Mouse (Mus musculus) MEL (cell line): ENCODE measurements at regions not wholly inside any gene's neighbourhood (a gene's known extent, or its start where the extent isn't known, plus 50 kb on each side); places are given as distances from the start of the nearest gene placed in this dataset.

Experiments used
- DNase-seq: peaks from one replicate; pipeline ENCODE4 v3.0.0; 2011; ENCODE audit warnings: low read depth, low spot score
- H3K27ac ChIP-seq: 2 replicates; pipeline ENCODE4 v1.5.1; 2012; ENCODE audit warnings: low read depth, mild to moderate bottlenecking, control low read depth, low read length, moderate library complexity; ENCODE audit not compliant: control insufficient read depth
- H3K27me3 ChIP-seq, 2 experiments: fragments of 150-350 bp in 1 of 2; sonication (generic) in 1 of 2; 2 replicates each; pipeline ENCODE4 v1.6.1; 2012; ENCODE audit warnings: low read length in 2 of 2, mild to moderate bottlenecking in 2 of 2, improper control_type of control experiment in 1 of 2, moderate library complexity in 1 of 2; ENCODE audit not compliant: insufficient read depth in 2 of 2, control insufficient read depth in 1 of 2
- H3K36me3 ChIP-seq, 2 experiments: 2 replicates each; pipeline ENCODE4 v1.6.1; 2012 to 2014; ENCODE audit warnings: low read length in 2 of 2, improper control_type of control experiment in 1 of 2, inconsistent platforms in 1 of 2, mild to moderate bottlenecking in 1 of 2; ENCODE audit not compliant: insufficient read depth in 2 of 2, control insufficient read depth in 1 of 2
- H3K4me1 ChIP-seq, 2 experiments: fragments of 150-350 bp in 1 of 2; sonication (generic) in 1 of 2; 2 replicates each; pipeline ENCODE4 v1.6.1; 2012; ENCODE audit warnings: low read length in 2 of 2, improper control_type of control experiment in 1 of 2, mild to moderate bottlenecking in 1 of 2; ENCODE audit not compliant: insufficient read depth in 2 of 2, control insufficient read depth in 1 of 2
- H3K4me3 ChIP-seq, 2 experiments: fragments of 150-350 bp in 1 of 2; sonication (generic) in 1 of 2; 2 replicates each; pipeline ENCODE4 v1.5.1; 2012; ENCODE audit warnings: low read depth in 2 of 2, low read length in 2 of 2, mild to moderate bottlenecking in 2 of 2, moderate library complexity in 2 of 2, control low read depth in 1 of 2, improper control_type of control experiment in 1 of 2; ENCODE audit not compliant: control insufficient read depth in 1 of 2, insufficient read depth in 1 of 2
- H3K79me2 ChIP-seq: 2 replicates; pipeline ENCODE4 v1.6.1; 2012; ENCODE audit warnings: mild to moderate bottlenecking, low read length, moderate library complexity; ENCODE audit not compliant: control insufficient read depth, poor library complexity, insufficient read depth
- H3K9ac ChIP-seq: 2 replicates; pipeline ENCODE4 v1.6.1; 2012; ENCODE audit warnings: low read depth, mild to moderate bottlenecking, control low read depth, low read length, moderate library complexity; ENCODE audit not compliant: control insufficient read depth, poor library complexity, severe bottlenecking
- H3K9me3 ChIP-seq: fragments of 150-350 bp; sonication (generic); replicated peaks from 2 replicates; pipeline ENCODE4 v1.6.1; 2012; ENCODE audit warnings: mild to moderate bottlenecking, low read length, improper control_type of control experiment, moderate library complexity; ENCODE audit not compliant: insufficient read depth
- E2F4 ChIP-seq: IDR thresholded peaks from 2 replicates; pipeline ENCODE4 v1.6.1; 2011; ENCODE audit warnings: low read depth, low read length, improper control_type of control experiment, borderline replicate concordance
- ETS1 ChIP-seq: IDR thresholded peaks from 2 replicates; pipeline ENCODE4 v1.6.1; 2012; ENCODE audit warnings: low read depth, mild to moderate bottlenecking, inconsistent platforms, low read length, improper control_type of control experiment, moderate library complexity
- GABPA ChIP-seq: IDR thresholded peaks from 2 replicates; pipeline ENCODE4 v1.6.1; 2012; ENCODE audit warnings: low read depth, mild to moderate bottlenecking, inconsistent platforms, low read length, improper control_type of control experiment, moderate library complexity
- GATA1 ChIP-seq: IDR thresholded peaks from 2 replicates; pipeline ENCODE4 v1.6.1; 2011; ENCODE audit warnings: low read depth, low read length, improper control_type of control experiment
- HCFC1 ChIP-seq: IDR thresholded peaks from 2 replicates; pipeline ENCODE4 v1.6.1; 2012; ENCODE audit warnings: low read depth, mild to moderate bottlenecking, inconsistent platforms, low read length, improper control_type of control experiment, moderate library complexity
- KAT2A ChIP-seq: conservative IDR thresholded peaks from 2 replicates; pipeline ENCODE4 v1.6.1; 2012; ENCODE audit warnings: low read depth, low read length, improper control_type of control experiment, inconsistent platforms
- MAFK ChIP-seq: IDR thresholded peaks from 2 replicates; pipeline ENCODE4 v1.6.1; 2011; ENCODE audit warnings: low read depth, mild to moderate bottlenecking, low read length, improper control_type of control experiment, borderline replicate concordance
- MAX ChIP-seq: IDR thresholded peaks from 2 replicates; pipeline ENCODE4 v1.6.1; 2011; ENCODE audit warnings: low read length, improper control_type of control experiment
- MYB ChIP-seq: IDR thresholded peaks from 2 replicates; pipeline ENCODE4 v1.6.1; 2011; ENCODE audit warnings: mild to moderate bottlenecking, low read depth, low read length, improper control_type of control experiment
- NRF1 ChIP-seq: IDR thresholded peaks from 2 replicates; pipeline ENCODE4 v1.6.1; 2014; ENCODE audit warnings: low read depth, mild to moderate bottlenecking, inconsistent platforms, low read length, improper control_type of control experiment, moderate library complexity; ENCODE audit not compliant: poor library complexity, insufficient read depth, severe bottlenecking
- POLR2A ChIP-seq, 2 experiments: IDR thresholded peaks; 2 replicates each; pipeline ENCODE4 v1.6.1; 2011 to 2012; ENCODE audit warnings: low read length in 2 of 2, mild to moderate bottlenecking in 2 of 2, control low read depth in 1 of 2, improper control_type of control experiment in 1 of 2, low read depth in 1 of 2, moderate library complexity in 1 of 2; ENCODE audit not compliant: control insufficient read depth in 1 of 2, insufficient read depth in 1 of 2, poor library complexity in 1 of 2
- POLR2AphosphoS5 ChIP-seq: IDR thresholded peaks from 2 replicates; pipeline ENCODE4 v1.6.1; 2012; ENCODE audit warnings: low read depth, borderline replicate concordance, mild to moderate bottlenecking, inconsistent platforms, low read length, moderate library complexity, mixed read lengths
- RAD21 ChIP-seq: IDR thresholded peaks from 2 replicates; pipeline ENCODE4 v1.6.1; 2011; ENCODE audit warnings: mild to moderate bottlenecking, low read depth, low read length, improper control_type of control experiment
- SIN3A ChIP-seq: IDR thresholded peaks from 2 replicates; pipeline ENCODE4 v1.6.1; 2012; ENCODE audit warnings: low read length, improper control_type of control experiment, inconsistent platforms
- TAL1 ChIP-seq: IDR thresholded peaks from 2 replicates; pipeline ENCODE4 v1.6.1; 2012; ENCODE audit warnings: mild to moderate bottlenecking, inconsistent platforms, low read length, moderate library complexity, mixed read lengths
- TBP ChIP-seq: IDR thresholded peaks from 2 replicates; pipeline ENCODE4 v1.8.0; 2011; ENCODE audit warnings: low read depth, low read length, improper control_type of control experiment
- UBTF ChIP-seq: IDR thresholded peaks from 2 replicates; pipeline ENCODE4 v1.6.1; 2012; ENCODE audit warnings: low read depth, mild to moderate bottlenecking, inconsistent platforms, low read length, improper control_type of control experiment, moderate library complexity, borderline replicate concordance; ENCODE audit not compliant: insufficient read depth
- ZNF384 ChIP-seq: IDR thresholded peaks from 2 replicates; pipeline ENCODE4 v1.6.1; 2012; ENCODE audit warnings: low read depth, mild to moderate bottlenecking, inconsistent platforms, low read length, improper control_type of control experiment

DNA sequence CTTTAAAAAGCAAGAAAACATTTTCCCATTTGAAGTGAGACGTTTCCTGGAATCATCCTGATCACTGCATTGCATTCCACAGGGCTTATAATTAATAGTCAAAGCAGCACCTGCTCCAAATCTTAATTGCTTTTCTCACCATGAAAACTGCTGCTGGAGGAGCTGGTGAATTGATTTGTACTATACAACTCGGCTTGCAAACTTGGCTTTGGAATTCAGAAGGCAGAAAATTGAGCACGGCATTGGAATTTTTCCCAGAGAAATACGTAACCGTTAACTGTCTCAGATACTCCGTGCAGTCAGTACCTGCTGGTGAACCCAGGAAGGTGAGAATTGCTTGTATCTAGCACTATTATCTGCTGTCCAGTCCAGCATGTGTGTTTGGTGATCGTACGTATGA lies 249.3 kb downstream of the Gm19410 start:
- no peak overlapping the region for H3K9ac ChIP-seq
- H3K27ac ChIP-seq: no peak overlapping the region
- H3K79me2 ChIP-seq: no peaks in the 10 kb centered on the region
- no peaks in the 10 kb centered on the region; a peak in 1 of 4 replicates for H3K27me3 ChIP-seq
- TF ChIP-seq KAT2A (no peak), UBTF (no peak), POLR2AphosphoS5 (no peak), MAFK (no peak), TBP (no peak), ETS1 (no peak), ZNF384 (no peak)
- H3K36me3 ChIP-seq: no peaks in the 10 kb centered on the region
- no peaks in the 10 kb centered on the region for H3K4me1 ChIP-seq
- no peaks in the 10 kb centered on the region for H3K9me3 ChIP-seq
- DNase-seq: no peak
- no peak overlapping the region for H3K4me3 ChIP-seq

DNA sequence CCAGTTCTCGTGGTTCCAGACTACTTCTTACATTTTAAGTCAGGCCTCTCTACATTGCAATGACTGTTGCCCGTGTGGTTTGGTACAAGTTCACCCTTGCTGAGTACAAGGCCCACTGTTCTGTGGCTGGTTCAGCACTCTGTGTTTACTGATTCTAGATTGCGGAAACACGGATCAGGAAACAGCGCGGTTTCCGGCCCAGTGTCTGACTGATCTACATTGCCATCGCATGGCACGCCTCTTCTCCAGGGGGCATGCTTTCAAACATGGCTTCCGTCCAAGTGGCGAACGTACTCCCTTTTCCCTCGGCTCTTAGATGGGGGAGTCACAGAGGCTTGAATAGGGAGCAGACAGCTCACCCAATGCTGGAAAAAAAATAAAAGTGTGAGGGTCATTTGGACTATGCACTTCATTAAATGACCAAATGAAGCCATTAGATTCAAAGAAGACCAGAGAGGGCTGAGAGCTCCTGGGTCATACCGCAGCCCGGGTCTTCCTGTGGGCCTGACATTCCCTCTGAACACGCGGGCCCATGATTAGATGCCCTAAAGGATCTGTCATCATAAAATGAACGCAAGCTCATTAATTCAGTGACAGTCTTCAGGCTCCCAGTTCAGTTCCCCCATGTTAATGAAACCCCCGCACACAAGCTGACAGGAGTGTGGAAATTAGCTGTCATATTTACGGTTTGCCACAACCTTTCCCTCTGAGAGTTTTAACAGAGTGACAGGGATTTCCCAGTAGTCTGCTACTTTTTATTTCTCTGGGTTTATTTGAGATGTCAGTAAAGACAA lies 250.9 kb downstream of the Gm19410 start:
- H3K4me1 ChIP-seq: no peaks in the 10 kb centered on the region
- H3K4me3 ChIP-seq: no peak overlapping the region
- H3K27ac ChIP-seq: no peak overlapping the region
- H3K79me2 ChIP-seq: no peaks in the 10 kb centered on the region
- DNase-seq: no peak
- TF ChIP-seq E2F4 (no peak), HCFC1 (no peak), SIN3A (no peak), POLR2A (IDR thresholded peaks at IDR 0.05; ENCODE audit: control insufficient read depth in 1 of 2, insufficient read depth in 1 of 2, low read depth in 1 of 2, low read length in 2 of 2, poor library complexity in 1 of 2) (no peak), NRF1 (no peak), KAT2A (no peak), MYB (no peak), RAD21 (no peak), GATA1 (no peak), MAX (no peak), TBP (no peak), TAL1 (no peak), MAFK (no peak), GABPA (no peak)
- no peak overlapping the region for H3K9ac ChIP-seq
- H3K27me3 ChIP-seq: no peaks in the 10 kb centered on the region; a peak in 1 of 4 replicates
- H3K36me3 ChIP-seq: no peaks in the 10 kb centered on the region
- no peaks in the 10 kb centered on the region for H3K9me3 ChIP-seq
